Mouse (Mus musculus) midbrain, embryonic 10.5 days (tissue): ENCODE data around the gene Grk6. TPM values are rescaled to one million over a fixed set of nuclear protein-coding genes. Genes with fewer than 3 reads are reported as not detected.

ENCODE experiments used
- DNase-seq: peaks from one replicate; pipeline ENCODE4 v3.0.0-alpha.2; 2017; ENCODE audit warnings: low spot score
- H3K27ac ChIP-seq: fragments of 300-500 bp; sonication (generic); replicated peaks from 2 replicates; pipeline ENCODE4 v1.5.1; 2016; ENCODE audit warnings: mild to moderate bottlenecking
- H3K27me3 ChIP-seq: fragments of 300-500 bp; sonication (generic); 2 replicates; pipeline ENCODE4 v1.6.1; 2016; ENCODE audit warnings: low read depth, mild to moderate bottlenecking; ENCODE audit not compliant: poor library complexity, severe bottlenecking
- H3K36me3 ChIP-seq: fragments of 300-500 bp; sonication (generic); 2 replicates; pipeline ENCODE4 v1.6.1; 2016; ENCODE audit warnings: mild to moderate bottlenecking, moderate library complexity
- H3K4me1 ChIP-seq: fragments of 300-500 bp; sonication (generic); 2 replicates; pipeline ENCODE4 v1.6.1; 2016
- H3K4me3 ChIP-seq: fragments of 300-500 bp; sonication (generic); 2 replicates; pipeline ENCODE4 v1.5.1; 2016; ENCODE audit warnings: mild to moderate bottlenecking, moderate library complexity
- H3K9me3 ChIP-seq: fragments of 300-500 bp; sonication (generic); replicated peaks from 2 replicates; pipeline ENCODE4 v1.6.1; 2016; ENCODE audit warnings: mild to moderate bottlenecking
- WGBS: fragments of 180-500 bp; shearing (Covaris S2); methylation state at CpG from one replicate; pipeline ENCODE4 v1.1.7; 2016; 5-methylcytosine and 5-hydroxymethylcytosine counted together
- polyA plus RNA-seq: library from polyadenylated mRNA; unstranded; fragments of >200 nt; fragmentation: Nextera tagmentation; extraction: Ambion mirVana; gene quantifications from 2 replicates; pipeline ENCODE4 v1.2.1, GENCODE M21; 2016

Gene Grk6
- polyA plus RNA-seq, 1 experiment from 2014 or later, result 41.8 TPM

DNA sequence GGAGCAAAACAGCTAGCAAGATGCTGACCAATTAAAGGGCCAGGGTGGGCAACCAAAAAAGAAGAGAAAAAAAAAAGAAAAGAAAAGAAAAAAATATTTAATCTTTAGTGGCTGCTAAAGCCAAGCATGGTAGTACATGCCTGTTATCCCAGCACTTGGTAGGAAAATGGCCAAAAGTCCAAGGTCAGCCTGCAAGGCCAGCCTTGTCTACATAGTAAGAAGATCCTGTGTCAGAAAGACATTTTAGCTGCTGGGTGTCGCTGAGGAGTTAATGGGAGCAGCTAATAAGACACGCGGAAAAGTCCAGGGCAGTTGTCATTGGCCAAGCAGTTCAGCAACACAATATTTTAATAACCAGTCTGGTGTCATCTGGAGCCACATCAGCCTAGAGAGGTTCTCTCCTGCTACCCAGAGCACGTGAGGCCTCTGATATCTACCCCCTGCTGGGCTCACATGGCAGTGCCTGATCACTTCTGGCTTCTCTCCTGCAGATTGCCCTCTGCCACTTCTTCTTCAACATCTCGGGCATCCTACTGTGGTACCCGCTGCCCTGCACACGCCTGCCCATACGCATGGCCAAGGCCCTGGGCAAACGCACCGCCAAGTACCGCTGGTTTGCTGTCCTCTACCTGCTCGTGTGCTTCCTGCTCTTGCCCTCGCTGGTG lies 32.1 kb upstream of the Grk6 start:
- Histone ChIP-seq H3K27ac (no peak overlapping the region), H3K27me3 (peaks cover 46% of the 10 kb centered on the region), H3K4me1 (peaks cover 8% of the 10 kb centered on the region), H3K36me3 (no peaks in the 10 kb centered on the region), H3K4me3 (no peak overlapping the region), H3K9me3 (no peaks in the 10 kb centered on the region)
- 79% methylated on average over 13 of the region's 13 CpGs for WGBS
- no peak for DNase-seq

DNA sequence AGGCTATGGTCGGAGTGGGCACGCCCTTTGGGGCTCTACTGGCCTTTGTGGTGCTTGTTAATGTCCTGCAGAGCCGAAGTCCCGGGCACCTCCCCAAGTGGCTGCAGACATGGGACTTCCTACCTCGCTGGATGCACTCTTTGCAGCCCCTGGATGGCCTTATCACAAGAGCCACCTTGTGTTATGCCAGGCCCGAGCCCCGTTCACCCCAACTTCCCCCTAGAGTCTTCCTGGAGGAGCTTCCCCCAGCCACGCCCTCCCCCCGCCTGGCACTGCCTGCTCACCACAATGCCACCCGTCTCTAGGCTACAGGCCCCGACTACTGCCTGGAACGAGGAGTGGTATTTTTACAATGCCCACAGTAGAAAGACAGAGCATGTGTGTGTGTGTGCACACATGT lies 31.5 kb upstream of the Grk6 start:
- Histone ChIP-seq H3K9me3 (no peaks in the 10 kb centered on the region), H3K4me3 (no peak overlapping the region), H3K27ac (no peak overlapping the region), H3K4me1 (peaks cover 13% of the 10 kb centered on the region), H3K27me3 (peaks cover 52% of the 10 kb centered on the region), H3K36me3 (no peaks in the 10 kb centered on the region)
- DNase-seq, result no peak
- 87% methylated on average over 12 of the region's 12 CpGs for WGBS

DNA sequence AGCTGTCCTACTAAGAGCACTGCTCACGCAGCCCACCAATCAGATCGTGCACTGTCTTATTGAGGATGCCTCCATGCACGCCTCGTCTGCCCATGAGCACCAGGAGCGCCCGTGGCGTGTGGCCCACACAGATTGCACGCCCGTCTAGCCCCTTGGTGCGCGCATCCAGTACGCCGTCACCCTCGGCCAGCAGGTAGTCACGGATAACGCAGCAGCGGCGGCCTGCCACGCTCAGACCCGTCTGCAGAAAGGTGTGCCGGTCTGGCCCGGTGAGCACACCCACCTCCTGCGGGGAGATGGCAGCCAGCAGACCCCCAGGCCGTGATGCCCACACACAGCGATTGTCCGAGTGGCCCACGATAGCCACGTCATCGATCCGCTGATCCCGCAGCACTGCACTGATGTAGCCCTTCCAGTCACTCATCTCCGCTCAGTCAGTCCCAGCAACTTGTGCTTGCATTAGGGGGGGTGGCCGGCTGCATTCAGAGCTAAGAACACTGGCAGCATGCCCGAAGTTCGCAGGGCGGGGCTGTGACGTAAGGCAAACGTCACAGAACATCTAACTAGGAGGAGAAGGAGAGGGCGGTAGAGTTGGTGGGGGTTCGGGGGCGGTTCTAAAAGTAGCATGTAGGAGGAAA lies 30.0 kb upstream of the Grk6 start, which contains the start of gene Pfn3:
Pfn3 (minus strand) TSS at position 490 of the 638 bp plus-strand sequence.
- peak; percentile 58 for DNase-seq
- H3K4me1 ChIP-seq, result peaks cover 15% of the 10 kb centered on the region
- WGBS, result 10% methylated on average over 41 of the region's 41 CpGs
- H3K27me3 ChIP-seq, result peaks cover 67% of the 10 kb centered on the region
- H3K9me3 ChIP-seq, result no peaks in the 10 kb centered on the region
- no peak within 1 kb of the TSS; the same call in 1 of the 2 replicates for H3K27ac ChIP-seq
- H3K36me3 ChIP-seq, result no peaks in the 10 kb centered on the region
- peak within 1 kb of the TSS; percentile 52 for H3K4me3 ChIP-seq

DNA sequence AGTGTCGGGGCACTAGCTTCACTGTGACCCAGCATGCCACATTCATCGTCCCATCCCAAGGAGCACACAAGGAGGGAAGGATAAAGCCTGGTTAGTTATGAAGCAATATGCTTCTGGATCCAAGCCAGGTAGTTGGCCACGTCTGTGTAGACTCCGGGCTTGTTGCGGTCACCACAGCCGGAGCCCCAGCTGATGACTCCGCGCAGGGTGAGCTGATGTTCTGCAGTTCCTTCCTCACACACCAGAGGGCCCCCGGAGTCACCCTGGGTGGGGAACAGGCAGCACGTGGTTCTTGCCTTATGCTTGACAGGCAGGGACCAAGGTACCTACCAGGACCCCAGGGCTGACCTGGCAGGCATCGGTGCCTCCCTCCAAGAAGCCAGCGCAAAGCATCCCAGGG lies 26.9 kb upstream of the Grk6 start:
- WGBS, result 14% methylated on average over 12 of the region's 12 CpGs
- Histone ChIP-seq H3K4me3 (no peak overlapping the region), H3K27ac (no peak overlapping the region), H3K36me3 (no peaks in the 10 kb centered on the region), H3K9me3 (no peaks in the 10 kb centered on the region), H3K27me3 (peaks cover 89% of the 10 kb centered on the region), H3K4me1 (peaks cover 33% of the 10 kb centered on the region)
- DNase-seq, result peak; percentile 82

DNA sequence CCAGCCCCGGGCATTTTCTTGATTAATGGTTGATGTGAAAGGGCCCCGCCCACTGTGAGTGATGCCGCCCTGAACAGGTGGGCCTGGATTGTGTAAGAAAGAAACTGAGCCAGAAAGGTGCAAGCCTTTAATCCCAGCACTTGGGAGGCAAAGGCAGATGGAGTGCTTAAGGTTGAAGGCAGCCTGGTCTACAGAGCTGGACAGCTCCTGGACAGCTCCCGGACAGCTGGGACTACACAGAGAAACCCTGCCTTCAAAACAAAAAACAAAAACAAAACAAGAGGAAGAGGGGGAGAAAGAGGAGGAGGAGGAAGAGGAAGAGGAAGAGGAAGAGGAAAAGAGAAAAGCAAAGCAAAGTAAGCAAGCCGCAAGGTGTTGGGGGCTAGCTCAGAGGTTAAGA lies 25.7 kb upstream of the Grk6 start:
- DNase-seq, result no peak
- no peak overlapping the region for H3K4me3 ChIP-seq
- H3K27ac ChIP-seq, result no peak overlapping the region
- no peaks in the 10 kb centered on the region for H3K9me3 ChIP-seq
- WGBS, result 87% methylated on average over 5 of the region's 5 CpGs
- H3K4me1 ChIP-seq, result peaks cover 33% of the 10 kb centered on the region
- H3K36me3 ChIP-seq, result no peaks in the 10 kb centered on the region
- peaks cover 81% of the 10 kb centered on the region for H3K27me3 ChIP-seq

DNA sequence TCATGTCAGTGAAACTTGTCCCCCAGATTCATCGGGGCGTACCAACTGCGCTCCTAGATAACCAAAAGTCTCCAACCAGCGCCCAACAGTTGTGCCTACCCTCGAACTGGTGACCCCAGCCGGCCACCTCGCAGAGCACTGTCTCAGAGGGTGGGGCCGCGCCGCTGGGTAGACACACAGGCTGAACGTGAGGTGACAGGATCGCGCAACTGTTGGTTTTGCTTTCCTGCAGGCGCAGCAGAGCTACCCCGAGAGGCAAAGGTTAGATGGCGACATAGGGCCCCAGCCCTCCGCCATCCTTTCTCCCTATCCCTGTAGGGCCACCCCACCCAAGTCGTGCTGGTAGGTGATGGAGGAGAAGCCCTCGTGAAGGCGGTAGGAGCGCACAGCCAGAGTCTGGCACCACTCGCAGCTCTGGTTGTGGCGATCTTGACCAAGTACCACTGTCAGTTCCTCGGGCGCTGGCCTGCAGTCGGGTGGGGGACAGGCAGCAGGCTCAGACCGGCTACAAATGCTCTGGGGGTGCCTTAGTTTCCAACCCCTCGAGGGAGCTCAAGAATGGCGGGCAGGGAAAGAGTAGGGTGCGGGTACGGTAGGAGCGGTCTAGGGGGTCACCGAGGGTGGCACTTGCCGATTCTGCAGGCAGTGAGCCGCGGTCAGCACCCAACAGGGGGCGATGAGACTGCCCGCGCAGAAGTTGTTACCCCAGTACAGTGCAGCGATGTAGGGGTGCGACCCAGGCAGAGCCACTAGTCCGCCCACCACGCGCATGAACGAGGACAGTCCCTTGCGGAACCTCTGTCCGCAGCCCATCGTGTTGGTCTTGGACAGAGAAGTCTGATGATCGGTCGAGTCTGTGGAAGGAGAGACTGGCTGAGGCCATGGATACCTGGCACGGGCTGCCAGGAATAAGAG lies 24.6 kb upstream of the Grk6 start:
- Histone ChIP-seq H3K36me3 (no peaks in the 10 kb centered on the region), H3K9me3 (no peaks in the 10 kb centered on the region), H3K27me3 (peaks cover 70% of the 10 kb centered on the region), H3K27ac (no peak overlapping the region; the same call in 1 of the 2 replicates), H3K4me1 (peaks cover 26% of the 10 kb centered on the region), H3K4me3 (peak overlapping the region; percentile 39; the same call in 1 of the 2 replicates)
- 34% methylated on average over 51 of the region's 51 CpGs for WGBS
- DNase-seq, result no peak

DNA sequence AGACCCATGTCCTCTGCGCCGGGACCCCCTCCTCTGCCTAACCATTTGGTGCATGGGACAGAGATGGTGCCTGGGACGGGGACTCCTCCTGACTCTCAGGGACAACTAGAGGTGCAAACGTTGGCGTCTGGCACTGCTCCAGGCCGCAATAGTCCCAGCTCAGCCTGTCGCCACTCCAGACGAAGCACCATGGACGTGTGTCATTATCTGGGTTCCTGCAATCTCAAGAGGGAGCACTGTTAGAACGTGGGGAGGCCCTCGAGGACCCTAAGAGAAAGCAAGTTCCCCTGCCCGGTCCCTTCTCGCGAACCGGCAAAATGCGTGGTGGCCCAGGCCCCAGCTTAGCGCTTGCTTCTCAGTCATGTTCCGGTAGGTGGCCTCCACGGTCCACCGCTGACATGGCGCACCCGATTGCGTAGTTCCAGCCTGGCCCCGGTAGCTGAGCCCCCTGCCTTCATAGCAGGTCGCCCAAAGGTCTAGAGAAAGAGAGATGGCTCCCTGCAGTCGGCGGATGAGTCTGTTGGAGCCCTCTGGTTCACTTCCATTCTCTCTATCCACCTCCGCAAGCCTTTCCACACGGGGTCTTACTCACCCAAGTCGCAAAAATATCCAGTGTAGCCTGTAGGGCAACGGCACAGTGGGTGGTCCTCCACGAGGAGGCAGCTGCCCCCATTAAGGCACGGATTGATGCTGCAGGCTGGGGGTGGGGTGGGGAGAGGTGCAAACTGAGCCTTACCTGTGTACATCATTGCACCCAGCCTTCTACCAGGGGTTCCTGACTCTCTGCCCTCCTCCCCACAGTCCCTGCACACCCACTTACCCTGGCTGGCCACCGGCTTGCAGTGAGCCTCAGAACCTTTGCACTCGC lies 23.7 kb upstream of the Grk6 start:
- peak overlapping the region; percentile 39 for H3K4me3 ChIP-seq
- H3K27me3 ChIP-seq, result peaks cover 65% of the 10 kb centered on the region
- H3K36me3 ChIP-seq, result no peaks in the 10 kb centered on the region
- no peaks in the 10 kb centered on the region for H3K9me3 ChIP-seq
- DNase-seq, result peak; percentile 72
- no peak overlapping the region; the same call in 1 of the 2 replicates for H3K27ac ChIP-seq
- peaks cover 25% of the 10 kb centered on the region for H3K4me1 ChIP-seq
- WGBS, result 18% methylated on average over 35 of the region's 35 CpGs

DNA sequence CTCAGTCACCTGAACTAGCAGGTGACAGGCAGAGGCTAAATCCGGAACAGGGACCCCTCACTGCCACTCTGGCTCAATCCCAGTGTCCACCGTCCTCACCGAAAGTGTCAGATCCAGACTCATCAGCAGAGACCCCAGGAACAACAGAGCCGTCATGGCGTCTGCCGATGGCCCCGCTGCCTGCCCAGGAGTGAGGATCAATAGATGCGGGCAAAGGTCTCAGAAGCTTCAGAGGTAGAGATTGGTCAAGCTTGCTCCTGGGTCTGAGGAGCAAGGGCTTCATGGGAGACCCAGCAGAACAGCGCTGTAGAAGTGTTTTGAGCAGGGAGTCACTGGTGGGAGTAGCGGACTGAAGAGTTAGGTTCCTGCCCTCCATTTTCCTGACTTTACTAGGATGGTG lies 18.3 kb upstream of the Grk6 start, which contains the start of gene F12:
F12 (minus strand) TSS at position 181 of the 400 bp plus-strand sequence.
- Histone ChIP-seq H3K9me3 (no peaks in the 10 kb centered on the region), H3K27ac (no peak within 1 kb of the TSS), H3K4me3 (no peak within 1 kb of the TSS), H3K36me3 (no peaks in the 10 kb centered on the region), H3K4me1 (peaks cover 3% of the 10 kb centered on the region), H3K27me3 (peaks cover 17% of the 10 kb centered on the region)
- 91% methylated on average over 10 of the region's 10 CpGs for WGBS
- DNase-seq, result no peak

DNA sequence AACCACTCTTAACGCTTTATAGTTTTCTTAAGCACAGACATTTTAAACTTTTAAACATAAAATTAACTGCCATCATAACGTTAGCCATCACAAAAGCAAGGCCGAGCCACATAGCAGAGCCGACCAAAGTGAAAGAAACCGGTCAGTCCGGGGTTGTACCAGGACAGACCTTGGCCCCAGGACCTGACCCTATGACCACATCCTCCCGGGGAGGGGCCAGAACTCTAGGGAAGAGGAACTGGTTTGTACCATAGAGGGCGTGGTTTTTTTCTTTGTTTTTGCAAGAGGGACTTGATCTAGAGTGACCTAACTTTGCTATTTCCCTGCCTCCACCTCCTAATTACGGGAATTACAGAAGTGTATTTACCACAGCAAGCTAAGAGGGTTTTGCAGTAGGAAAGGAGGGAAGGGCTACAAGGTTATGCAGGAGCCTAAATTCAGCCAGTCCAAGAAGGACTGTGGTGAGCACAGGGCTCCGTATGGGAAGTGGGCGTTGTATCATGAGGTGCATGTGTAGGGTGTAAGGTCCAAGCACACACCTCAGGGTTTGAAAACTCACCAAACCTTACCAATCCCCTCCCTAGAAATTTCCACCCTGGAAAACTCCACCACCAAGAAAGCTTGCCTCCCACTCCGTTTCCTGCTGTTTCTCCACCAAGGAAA lies 15.5 kb upstream of the Grk6 start:
- Histone ChIP-seq H3K4me3 (no peak overlapping the region), H3K27me3 (no peaks in the 10 kb centered on the region), H3K9me3 (0 out of 2 replicates have a peak, but pooled peaks cover 6% of the 10 kb centered on the region), H3K36me3 (no peaks in the 10 kb centered on the region), H3K27ac (no peak overlapping the region), H3K4me1 (no peaks in the 10 kb centered on the region)
- DNase-seq, result no peak
- 78% methylated on average over 12 of the region's 12 CpGs for whole genome bisulfite sequencing

DNA sequence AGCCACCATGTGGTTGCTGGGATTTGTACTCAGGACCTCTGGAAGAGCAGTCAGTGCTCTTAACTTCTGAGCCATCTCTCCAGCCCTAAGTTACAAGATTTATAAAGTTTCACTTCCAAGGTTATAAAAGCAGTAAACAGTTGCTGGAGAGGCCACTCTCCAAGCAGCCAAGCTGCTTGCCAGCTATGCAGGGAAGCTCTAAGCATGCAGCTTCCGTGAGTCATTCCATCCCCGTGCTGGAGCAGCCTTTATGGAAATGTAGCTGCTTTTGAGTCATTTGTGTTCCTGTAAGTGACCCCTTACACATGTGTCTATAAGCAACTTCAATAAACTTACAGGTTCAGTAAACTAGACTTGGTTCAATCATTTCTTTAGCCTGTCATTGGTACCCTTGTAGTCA lies 14.3 kb upstream of the Grk6 start:
- no peak overlapping the region for H3K27ac ChIP-seq
- no peaks in the 10 kb centered on the region for H3K4me1 ChIP-seq
- H3K27me3 ChIP-seq, result no peaks in the 10 kb centered on the region
- H3K9me3 ChIP-seq, result 0 out of 2 replicates have a peak, but pooled peaks cover 6% of the 10 kb centered on the region
- H3K4me3 ChIP-seq, result no peak overlapping the region
- WGBS, result 92% methylated on average over 2 of the region's 2 CpGs
- H3K36me3 ChIP-seq, result no peaks in the 10 kb centered on the region
- DNase-seq, result no peak

DNA sequence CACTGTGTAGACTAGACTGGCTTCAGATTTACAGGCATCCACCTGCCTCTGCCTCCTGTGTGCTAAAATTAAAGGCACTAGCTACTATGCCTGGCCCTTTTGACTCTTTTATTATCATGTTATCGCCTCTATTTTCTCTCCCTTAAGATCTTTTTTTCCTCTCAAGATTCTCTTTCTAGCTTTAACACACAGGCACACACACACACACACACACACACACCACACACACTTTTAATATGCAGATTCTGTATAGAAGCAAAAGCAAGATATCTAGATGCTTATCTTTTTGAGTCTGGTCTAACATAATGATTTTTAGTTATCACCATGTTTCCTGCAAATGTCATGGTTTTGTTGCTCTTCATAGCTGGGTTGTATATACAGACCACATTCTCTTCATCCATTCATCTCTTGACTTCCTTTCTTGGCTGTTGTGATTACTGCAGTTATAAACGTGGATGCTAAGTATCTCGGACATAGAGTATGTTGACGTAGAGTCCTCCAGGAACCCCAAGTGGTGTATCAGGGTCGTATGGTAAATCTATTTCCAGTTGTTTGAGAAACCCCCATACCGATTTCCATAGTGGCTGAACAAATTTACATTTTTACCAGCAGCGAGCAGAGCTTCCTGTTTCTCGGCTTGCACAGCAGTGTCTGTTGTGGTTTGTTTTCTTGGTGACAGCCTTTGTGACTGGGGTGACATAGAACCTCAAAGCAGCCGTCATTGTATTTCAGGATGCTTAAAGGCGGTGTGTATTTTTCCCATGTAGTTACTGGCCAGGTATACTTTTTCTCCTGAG lies 12.8 kb upstream of the Grk6 start:
- WGBS, result 79% methylated on average over 10 of the region's 10 CpGs
- Histone ChIP-seq H3K9me3 (peaks cover 6% of the 10 kb centered on the region; the same call in 1 of the 2 replicates), H3K27me3 (no peaks in the 10 kb centered on the region), H3K36me3 (no peaks in the 10 kb centered on the region), H3K4me1 (no peaks in the 10 kb centered on the region), H3K27ac (no peak overlapping the region), H3K4me3 (no peak overlapping the region)
- DNase-seq, result no peak
